Mouse (Mus musculus) testis, postnatal 10 days (tissue): ENCODE data around the gene Osbpl10.

Experiments used
- DNase-seq: peaks from one replicate; pipeline ENCODE4 v3.0.0; 2021; ENCODE audit warnings: low spot score

Osbpl10 gene

DNA sequence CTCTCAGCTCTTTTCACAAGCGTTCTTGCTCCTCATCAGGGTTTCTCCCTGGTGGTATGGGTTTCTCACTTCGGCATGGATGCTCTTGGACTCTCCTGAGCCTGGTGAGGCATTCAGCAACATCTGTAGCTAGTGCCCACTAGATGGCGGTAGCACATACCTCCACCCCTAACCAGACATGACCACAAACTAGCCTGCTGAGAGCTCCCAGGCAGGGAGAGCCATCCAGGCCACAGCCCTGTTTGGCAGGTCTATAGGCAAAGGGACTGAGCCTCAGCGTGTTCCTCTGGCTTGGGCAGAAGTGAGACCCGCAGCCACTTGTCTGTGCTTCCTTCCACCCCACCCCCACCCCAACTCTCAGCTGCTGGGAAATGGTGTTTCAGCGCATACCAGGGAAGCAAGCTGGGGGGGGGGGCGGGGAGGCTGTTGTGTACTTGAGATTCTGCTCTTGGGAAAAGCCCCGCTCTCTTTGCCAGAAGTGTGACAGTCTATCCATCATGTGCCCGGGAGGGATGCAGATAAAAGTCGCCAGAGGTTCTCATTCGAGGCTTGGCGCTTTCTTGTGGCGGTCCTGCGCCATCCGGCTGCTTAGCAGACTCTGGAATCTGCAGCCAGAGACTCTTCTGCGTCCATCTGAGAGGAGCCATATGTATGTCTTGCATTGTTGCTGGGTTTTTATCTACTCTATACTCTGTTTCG lies 110.1 kb downstream of the Osbpl10 start:
- DNase-seq = peak; percentile 66

DNA sequence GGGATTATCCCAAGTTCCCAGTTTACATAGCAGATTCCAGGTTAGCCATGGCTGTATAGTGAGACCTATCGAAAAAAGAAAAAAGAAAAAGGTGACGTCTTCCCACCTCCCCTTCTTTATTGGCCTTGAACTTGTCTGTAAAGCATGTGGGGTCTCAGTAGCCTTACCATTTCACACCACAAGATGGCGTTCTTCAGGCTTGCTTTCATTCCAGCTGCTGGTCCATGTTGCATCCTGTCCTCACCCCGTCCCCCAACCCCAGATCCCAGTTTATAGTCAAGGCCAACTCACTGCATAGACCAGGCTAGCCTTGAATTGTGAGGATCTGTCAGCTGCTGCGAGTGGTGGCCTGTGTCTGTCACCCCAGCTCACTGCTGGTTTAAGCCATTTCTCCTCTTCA lies 111.3 kb downstream of the Osbpl10 start:
- DNase-seq = no peak

DNA sequence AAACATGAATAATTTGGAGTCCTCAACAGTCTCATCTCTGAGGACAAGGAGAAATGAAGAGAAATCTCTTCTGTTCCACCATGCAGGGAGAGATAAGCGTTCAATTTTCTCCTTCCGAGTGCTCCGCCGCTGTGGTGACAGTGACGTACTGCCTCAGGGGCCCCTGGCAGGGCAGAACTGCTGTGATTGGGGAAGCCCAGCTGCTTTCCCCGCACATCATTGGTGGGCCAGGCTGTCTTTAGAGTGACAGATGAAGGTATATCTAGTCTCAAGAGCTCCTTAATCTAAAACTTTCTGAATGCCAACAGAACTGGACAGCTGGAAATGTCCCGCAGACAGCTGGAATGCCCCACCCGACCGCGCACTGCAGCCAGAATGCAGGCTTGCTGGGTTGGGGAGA lies 118.1 kb downstream of the Osbpl10 start:
- DNase-seq = no peak

DNA sequence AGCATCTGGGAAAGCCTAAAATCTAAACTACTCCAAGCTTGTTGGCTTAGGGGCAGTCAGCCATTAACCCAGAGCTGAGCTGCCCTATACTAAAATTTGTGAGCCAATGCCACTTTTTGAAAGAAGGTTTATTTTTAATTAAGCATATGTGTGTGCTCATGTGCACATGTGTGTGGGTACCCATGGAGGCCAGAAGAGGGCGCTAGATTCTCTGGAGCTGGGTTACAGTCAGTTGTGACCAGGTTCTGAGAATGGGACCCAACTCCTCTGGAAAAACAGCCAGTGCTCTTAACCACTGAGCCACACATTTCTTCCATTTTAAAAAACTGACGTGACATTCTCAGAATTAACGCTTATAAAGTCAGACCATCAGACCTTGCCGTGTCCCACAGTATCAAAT lies 119.0 kb downstream of the Osbpl10 start:
- DNase-seq = no peak

DNA sequence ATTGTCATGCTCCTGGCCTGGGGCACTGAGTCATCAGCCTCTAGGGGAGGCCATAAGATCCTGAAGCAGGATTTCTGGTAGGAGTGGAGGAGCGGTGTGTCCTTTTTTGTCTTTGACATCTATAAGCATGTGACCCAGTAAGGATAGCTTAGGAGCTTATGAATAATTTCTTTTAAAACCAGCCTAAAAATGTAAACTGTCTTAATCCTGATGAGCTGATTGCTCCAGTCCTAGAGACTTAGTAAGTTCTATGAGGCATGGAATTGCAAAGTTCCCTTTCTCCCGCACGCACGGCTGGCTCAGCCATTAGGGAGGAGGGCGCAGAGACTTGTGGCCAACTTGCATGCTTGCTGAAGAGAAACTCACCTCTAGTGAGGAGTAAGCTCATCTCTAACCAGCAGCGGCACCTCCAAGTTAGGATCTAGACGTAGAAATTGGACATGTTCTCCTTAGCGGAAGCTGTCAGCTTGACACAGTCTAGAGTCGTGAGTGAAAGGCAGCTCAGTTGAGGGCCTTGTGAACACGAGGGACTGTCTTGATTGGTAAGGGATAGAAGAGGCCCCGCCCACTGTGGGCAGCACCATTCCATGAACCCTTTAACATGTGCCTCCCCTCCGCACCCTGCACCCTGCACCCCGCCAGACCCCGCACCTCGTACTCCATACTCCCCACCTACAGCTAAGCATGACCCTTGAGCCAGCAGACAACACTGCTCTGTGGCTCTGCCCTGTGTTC lies 122.0 kb downstream of the Osbpl10 start:
- DNase-seq = no peak

DNA sequence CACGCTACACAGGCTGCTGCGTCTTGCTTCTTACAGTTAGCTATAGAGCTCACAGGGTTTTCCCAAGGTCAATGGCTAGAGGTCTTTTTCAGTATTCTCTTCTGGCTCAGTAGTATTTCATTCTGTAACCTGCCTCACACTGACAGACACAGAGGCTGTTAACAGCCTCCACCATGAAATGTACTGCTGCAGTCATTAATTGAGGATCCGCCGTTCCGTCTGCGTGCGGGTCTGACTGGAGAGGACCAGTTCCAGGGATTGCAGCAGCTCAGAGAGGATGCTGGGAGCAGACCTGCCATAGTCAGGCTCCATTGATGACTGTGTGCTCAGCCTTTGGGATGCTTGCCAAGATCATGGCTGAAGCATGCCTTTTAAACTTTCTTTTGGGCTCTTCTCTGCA lies 129.1 kb downstream of the Osbpl10 start:
- DNase-seq = no peak

DNA sequence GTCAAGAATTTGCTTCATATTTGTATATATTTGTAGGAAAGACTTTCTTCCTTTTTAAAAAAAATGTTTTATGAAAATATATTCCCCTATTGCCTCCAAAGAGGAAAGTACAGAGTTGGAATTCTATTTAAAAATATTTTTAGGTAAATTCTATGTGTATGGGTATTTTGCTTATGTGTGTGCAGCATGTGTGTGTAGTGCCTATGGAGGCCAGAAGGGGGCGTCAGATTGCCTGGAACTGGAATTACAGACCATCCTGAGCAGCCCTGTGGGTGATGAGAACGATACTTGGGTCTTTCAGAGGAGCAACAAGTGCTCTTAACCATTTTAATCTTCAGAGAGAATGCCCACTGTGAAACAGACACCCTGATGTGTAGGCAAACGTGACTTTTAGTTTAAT lies 132.3 kb downstream of the Osbpl10 start:
- no peak for DNase-seq

DNA sequence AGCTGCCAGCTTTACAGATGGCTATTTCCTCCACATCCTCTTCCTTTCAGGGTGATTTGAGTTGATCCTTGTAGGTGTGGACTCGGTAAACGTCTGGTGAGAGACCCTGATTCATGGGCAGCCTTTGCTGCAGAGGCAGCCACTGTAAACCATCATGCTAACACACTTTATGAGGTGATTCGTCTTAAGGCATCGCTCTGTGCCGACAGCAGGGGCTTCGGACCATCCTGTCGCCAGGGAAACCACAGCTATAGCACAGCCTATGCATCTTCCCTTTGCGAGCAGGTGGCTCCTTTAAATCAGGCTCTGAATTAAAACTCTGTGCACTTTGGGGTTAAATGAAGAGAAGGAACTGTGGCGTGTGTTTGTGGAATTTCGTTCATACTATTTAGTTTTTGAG lies 138.9 kb downstream of the Osbpl10 start:
- no peak for DNase-seq

DNA sequence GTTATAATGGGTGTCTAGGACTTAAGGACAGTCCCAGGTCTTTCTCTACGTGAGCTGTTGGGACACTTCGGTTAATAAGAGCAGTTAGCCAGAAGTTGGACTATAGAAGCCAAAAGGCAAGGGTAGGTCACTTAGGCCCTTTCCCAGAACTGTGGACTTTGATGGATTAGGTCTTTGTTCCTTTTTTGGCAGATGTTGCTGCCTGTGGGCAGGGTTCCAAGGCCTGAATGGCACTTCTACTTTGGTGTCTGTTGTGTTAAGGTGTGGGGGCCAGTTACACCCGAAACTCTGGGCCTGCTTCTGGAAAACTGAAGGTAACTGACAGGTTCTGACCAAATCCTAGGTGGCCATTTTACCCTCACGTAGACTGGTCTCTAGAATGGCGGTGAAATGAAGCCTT lies 141.9 kb downstream of the Osbpl10 start:
- no peak for DNase-seq

DNA sequence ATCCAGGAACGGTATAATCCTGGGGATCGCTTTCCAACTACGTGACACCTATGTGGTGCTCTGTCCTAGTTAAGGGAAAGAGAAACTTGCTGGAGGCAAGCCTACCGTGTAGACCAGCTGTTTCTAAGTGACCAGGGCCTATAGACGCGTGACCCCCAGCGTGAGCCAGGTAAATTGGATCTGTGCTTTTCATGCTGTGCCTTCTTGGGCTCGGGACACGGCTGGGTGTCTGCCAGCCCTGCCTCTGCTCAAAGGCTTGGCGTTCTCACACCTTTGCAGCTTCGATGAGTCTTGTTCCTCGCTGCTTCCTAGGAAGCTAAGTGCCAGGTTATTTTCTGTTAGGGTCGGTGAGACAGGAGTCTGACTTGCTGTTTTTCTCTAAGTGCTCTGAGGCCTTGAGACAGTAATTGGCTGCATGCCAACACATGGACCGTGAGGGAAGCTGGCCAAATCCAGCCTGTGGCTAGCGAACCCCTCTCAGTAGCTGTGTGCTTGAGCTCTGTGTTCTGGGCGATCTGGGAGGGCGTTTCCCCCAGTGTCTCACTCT lies 142.4 kb downstream of the Osbpl10 start:
- peak; percentile 69 for DNase-seq

DNA sequence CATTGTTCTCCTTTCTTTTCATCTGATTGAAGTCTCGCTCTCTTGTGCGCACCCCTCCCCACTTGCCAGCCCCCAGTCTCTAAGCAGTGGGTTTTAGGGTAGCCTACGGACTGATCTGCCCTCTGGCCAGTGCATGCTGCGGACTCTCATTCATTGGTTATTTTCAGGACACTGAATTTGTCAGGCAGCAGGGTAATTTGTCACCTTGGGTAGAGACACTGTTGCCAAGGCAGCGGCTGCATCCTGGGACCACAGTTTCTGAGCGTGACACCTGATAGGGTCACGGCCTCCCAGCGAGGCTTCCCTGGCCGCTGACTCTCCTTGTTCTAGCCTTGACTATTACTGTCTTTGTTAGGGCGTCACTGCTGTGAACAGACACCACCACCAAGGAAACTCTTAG lies 149.0 kb downstream of the Osbpl10 start:
- no peak for DNase-seq

DNA sequence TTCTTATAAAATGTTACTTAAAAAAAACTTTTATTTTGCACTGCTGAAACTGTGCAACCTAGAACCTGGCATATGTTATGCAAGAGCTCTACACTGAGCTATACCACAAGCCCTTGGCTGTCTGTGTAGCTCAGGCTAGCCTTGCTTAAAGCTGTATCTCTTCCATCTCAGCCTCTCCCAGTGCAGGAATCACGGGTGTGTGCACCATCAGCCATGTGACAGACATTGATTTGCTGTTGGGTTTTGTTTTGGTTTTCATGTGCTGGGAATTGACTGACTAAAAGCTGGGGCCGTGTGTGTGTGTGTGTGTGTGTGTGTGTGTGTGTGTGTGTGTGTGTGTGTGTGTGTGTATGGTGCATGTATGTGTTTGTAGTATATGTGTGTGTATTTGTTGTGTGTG lies 155.6 kb downstream of the Osbpl10 start:
- DNase-seq = no peak

DNA sequence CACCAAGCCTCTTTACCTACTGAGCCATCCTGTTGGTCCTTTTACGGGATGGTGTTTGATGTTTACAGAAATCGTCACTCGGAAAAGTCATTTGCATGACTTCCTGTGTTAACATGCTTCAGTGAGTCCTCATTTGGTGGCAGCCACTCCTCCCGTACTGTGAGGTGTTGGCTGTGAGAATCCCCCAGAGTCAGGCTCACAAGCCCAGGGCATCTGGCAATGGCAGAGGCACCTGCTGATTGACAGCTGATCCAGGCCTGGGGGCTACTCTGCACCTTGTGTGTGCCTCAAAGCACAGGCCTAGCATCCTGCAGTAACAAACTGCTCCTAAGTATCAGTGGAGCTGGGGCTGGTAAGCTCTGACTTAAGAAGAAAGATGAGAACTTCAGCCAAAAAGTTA lies 156.4 kb downstream of the Osbpl10 start:
- no peak for DNase-seq

DNA sequence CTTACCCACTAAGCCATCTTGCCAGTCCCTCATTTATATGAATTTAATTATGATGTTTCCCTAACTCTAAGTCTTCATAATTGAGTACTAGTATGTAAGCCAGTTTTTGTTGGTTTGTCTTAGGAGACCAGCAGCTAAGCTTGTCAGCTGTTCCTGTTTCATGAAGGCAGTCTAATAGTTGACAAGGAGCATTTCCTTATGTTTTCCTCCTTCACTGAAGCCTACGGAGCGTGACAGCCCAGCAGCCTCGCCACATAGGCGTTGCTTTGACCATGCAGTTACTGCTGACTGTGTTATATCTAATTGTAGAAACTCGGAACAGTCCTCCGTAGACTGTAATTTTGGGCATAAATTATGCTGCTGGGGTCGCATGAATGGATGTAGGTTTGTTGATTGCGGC lies 157.0 kb downstream of the Osbpl10 start:
- DNase-seq = no peak

DNA sequence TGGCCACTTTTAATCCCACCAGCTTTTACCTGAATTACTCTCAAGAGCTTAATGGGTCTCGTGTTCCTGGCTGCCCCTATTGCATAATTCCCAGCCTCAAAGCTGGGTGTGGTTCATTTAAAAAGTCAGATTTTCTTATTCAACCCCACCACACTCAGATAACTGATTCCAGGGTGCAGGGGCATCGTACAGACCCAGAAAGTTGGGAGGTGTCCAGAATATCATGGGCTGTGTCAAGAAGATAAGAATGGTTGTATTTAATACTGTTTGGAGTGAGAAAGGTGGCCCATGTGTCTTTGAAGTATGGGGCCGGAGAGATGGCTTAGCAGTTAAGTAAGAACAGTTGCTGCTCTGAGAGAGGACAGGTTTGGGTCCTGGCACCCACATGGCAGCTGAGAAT lies 159.5 kb downstream of the Osbpl10 start:
- no peak for DNase-seq

DNA sequence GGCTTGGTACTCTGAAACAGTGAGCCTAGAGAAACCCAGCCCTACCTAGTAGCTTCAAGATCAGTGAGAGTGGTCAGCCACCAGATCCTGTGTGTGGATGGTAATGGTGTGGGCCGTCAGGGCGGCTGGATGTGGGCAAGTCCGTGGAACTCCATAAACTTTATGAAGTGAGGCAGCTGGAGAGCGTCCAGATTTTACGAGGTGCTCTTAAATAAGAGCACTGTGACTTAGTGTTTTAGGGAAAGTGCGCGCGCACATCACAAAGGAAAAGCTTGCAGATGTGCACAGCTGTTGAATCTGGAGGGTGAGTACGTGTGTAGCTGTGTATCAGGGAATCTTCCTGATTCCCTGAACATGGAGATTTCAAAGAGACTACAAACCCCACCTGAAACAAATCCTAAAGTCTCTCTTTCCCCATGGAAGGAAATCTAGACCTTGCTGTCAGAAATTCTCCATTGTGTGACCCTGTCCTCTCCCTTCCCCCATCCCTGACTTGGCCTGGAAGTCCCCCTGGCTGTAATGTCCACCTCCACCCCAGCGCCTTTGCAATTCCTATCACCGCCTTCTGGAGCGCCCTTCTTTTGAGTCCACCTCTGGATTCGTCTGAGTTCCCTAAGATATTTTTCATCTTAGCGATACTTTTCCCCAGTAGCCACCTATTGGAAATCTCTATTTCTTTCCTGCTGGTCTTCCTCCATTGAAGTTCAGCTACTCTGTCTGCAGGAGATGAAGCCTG lies 161.4 kb downstream of the Osbpl10 start:
- peak; percentile 56 for DNase-seq

DNA sequence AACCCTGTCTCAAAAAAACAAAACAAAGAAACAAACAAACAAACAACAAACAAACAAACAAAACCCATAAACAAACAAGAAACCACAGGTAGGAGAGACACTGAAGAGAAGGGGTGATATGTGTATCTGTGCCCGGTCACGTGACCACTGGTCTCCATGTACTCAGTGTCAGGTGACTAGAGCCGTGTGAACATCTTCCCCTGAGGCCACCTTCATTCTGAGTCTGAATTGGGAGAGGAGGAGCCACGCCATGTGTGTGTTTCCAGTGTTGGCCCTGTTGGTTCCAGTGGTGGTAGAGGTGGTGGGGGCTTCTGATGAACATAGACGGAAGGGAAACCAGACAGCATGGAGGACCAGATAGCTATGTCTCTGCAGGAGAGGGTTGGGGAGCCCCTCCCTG lies 168.8 kb downstream of the Osbpl10 start:
- no peak for DNase-seq

DNA sequence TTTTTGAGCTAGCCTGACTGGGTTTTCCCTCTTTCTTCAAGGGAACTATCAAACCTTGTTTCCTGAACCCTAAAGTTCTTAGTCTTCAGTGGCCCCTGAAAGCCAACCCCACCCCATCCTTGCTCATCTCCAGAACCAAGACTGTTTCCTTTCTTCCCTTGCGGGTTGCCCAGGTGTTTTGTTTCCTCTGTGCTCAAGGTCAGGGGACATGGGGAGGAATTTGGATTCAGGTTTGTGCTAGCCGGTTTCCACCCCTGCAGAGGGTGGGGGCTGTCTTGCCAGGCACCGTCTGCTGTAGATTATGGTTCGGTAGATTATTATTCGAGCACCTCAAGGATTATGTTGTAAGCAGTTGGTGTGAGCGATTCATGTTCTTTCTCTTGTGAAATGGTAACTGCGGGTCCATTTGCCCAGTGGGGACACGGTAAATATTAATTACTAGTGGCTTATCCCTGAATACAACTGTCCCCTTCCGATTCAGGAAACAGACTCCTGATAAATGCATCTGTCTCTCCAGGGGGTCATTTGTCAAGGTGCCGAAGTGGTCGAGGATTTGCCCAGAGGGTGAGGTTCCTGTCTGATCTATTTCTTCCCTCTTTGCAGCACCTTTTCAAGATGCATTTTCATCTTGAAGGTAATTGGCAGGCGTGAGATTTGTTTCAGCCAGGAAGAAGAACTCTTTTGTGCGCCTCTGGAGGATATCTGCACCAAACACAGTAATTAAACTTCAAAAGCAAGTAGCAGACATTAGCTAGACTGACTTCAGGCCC lies 169.4 kb downstream of the Osbpl10 start:
- no peak for DNase-seq

DNA sequence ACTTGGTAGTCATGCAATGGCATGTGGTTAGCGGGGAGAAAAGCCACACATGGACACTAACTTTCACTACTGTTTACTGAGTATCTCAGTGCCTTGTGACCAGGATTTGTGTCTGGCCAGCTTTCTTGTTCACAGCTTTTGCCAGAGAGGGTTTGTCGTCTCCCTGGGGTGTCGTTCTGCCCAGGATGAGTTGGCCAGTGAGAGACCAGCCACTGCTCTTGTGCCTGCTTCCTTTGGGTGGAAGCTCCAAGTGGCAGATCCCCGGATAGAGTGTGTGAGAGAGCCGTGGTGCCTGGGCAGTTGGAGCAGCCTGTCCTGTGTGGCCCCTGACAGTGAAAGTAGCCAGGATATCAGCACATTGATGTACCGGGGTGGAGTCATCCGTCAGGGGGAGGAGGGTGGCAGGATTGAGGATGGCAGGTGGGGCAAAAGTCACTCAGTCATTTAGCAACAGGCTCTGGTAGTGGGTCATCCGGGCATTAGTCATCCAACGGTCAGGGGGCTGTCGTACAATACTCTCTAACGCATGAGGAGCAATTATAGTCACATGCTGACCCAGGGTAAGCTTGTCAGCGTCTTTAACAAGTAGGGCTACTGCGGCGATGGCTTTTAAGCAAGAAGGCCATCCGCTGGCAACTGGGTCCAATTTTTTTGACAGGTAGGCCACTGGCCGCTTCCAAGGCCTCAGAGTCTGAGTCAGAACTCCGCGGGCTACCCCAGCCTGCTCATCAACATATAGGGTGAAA lies 170.8 kb downstream of the Osbpl10 start:
- DNase-seq = no peak

DNA sequence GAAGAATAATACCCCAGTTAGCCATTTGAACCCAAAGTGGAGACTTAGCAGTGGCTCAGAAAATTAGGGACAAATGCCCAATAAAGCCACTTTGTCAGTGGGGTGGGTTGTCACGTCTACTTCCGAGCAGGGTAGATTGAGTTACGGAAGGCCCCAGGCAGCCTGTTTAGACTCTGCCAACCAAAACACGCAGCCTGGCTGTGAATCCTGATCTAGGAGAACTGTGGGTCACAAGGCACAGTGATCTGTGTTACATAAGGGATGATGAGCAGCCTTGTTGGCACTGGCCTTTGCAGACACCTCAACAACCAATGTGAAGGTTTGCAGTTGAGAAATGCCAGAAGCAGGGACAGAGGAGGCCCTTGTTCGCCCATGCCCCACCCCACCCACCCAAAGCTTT lies 183.2 kb downstream of the Osbpl10 start:
- DNase-seq = no peak

DNA sequence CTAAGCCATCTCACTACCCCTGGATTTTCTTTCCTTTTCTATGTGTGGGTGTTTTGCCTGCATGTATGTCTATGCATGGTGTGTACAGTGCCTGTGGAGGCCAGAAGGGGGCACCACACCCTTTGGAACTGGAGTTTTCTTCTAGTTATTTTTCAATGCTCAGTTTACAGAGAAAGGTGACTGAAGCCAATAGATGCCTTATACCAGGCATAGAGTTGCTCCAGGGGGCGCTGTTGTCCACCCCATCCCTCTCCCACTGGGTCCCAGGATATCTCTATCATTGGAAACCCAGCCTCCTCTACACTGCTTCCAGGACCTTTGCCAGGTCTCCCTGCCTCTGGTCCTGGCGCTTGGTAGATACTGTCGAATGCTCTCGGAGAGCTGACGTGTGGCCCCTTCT lies 184.7 kb downstream of the Osbpl10 start:
- DNase-seq = peak; percentile 93
